Mouse (Mus musculus): ENCODE measurements at regions not wholly inside any gene's neighbourhood (a gene's known extent, or its start where the extent isn't known, plus 50 kb on each side); places are given as distances from the start of the nearest gene placed in this dataset.

- TF ChIP-seq CTCF (IDR thresholded peaks at IDR 0.05) (no peak), EP300 (IDR thresholded peaks at IDR 0.05; ENCODE audit: insufficient read depth, low read depth, low read length) (no peak)
Observed at GRCm38 (mm10) chr13:60042443-60042842, 134.7 kb downstream of the Gas1 start.

Measured in heart, adult 2 months (tissue).